Mouse (Mus musculus) left cerebral cortex, postnatal 10 days (tissue): Measurements from ENCODE around the gene Rpl22. TPM values are rescaled to one million over a fixed set of nuclear protein-coding genes. Genes with fewer than 3 reads are reported as not detected.
A peak's percentile ranks its signal among the peaks of the same experiment; 100 is the strongest.

Experiments
- DNase-seq, 2 experiments: peaks; one replicate each; pipeline ENCODE4 v3.0.0; 2021 to 2022; ENCODE audit warnings: low spot score in 2 of 2, mixed read lengths in 1 of 2; ENCODE audit errors: extremely low spot score in 1 of 2
- intact Hi-C: fragments of 180-260 bp; cut with DNase I; formaldehyde crosslinking; loops from one replicate; pipeline ENCODE4 v1.15.1; 2025
- total RNA-seq, 2 experiments: library from RNA; stranded (reverse); gene quantifications; 2 replicates each; pipeline ENCODE4 v1.2.3; 2021

Rpl22 gene
- total RNA-seq, 2 experiments from 2014 or later = 224 to 239 TPM

- intact Hi-C loops = no loop called here
- no peak for DNase-seq
Observed at GRCm38 (mm10) chr4:152324641-152325562, 640 bp upstream of the Rpl22 start.

- DNase-seq = no peak
- intact Hi-C loops = no loop called here
Observed at GRCm38 (mm10) chr4:152326543-152326942, 1.0 kb downstream of the Rpl22 start.

- intact Hi-C loops = no loop called here
- peak in 1 of 2 experiments; percentile 64 for DNase-seq
Observed at GRCm38 (mm10) chr4:152328691-152329090, 3.1 kb downstream of the Rpl22 start.

- DNase-seq = peak in 1 of 2 experiments; percentile 80
- intact Hi-C loops = loop anchor here (2.0 kb wide), 1 partner anchor 102 kb away; no protein-coding TSS in a partner anchor
Observed at GRCm38 (mm10) chr4:152332952-152333351, 7.4 kb downstream of the Rpl22 start.

GRCm38 (mm10) chr4:152333587-152333986 lies 8.0 kb downstream of the Rpl22 start:
- intact Hi-C loops = loop anchor here (2.0 kb wide), 1 partner anchor 101 kb away; no protein-coding TSS in a partner anchor
- DNase-seq = no peak

GRCm38 (mm10) chr4:152337772-152338171 lies 12.2 kb downstream of the Rpl22 start:
- no peak for DNase-seq
- intact Hi-C loops = no loop called here

- intact Hi-C loops = no loop called here
- peak; percentile 61 to 83 for DNase-seq
Observed at GRCm38 (mm10) chr4:152338419-152339292, 13.1 kb downstream of the Rpl22 start, which contains the start of gene Chd5. Gene Chd5, plus strand, starts transcription at chr4:152338651.

GRCm38 (mm10) chr4:152339293-152339790 lies 13.8 kb downstream of the Rpl22 start:
- intact Hi-C loops = no loop called here
- peak in 1 of 2 experiments; percentile 49 for DNase-seq

GRCm38 (mm10) chr4:152340584-152341284 lies 15.2 kb downstream of the Rpl22 start:
- DNase-seq = peak in 1 of 2 experiments; percentile 66
- intact Hi-C loops = loop anchor here (10.0 kb wide), 1 partner anchor 154 kb away; no protein-coding TSS in a partner anchor

GRCm38 (mm10) chr4:152343296-152343695 lies 17.8 kb downstream of the Rpl22 start:
- DNase-seq = no peak
- intact Hi-C loops = loop anchor here (10.0 kb wide), 1 partner anchor 152 kb away; no protein-coding TSS in a partner anchor

- no peak for DNase-seq
- intact Hi-C loops = loop anchor here (10.0 kb wide), 1 partner anchor 150 kb away; no protein-coding TSS in a partner anchor
Observed at GRCm38 (mm10) chr4:152344651-152345050, 19.1 kb downstream of the Rpl22 start.

- peak in 1 of 2 experiments; percentile 59 for DNase-seq
- intact Hi-C loops = loop anchor here (10.0 kb wide), 1 partner anchor 149 kb away; no protein-coding TSS in a partner anchor
Observed at GRCm38 (mm10) chr4:152345120-152345889, 19.8 kb downstream of the Rpl22 start.

GRCm38 (mm10) chr4:152349837-152350381 lies 24.4 kb downstream of the Rpl22 start:
- intact Hi-C loops = loop anchor here (10.0 kb wide), 1 partner anchor 145 kb away; no protein-coding TSS in a partner anchor
- peak; percentile 78 to 84 for DNase-seq

- intact Hi-C loops = no loop called here
- DNase-seq = no peak
Observed at GRCm38 (mm10) chr4:152350722-152351421, 25.3 kb downstream of the Rpl22 start.

GRCm38 (mm10) chr4:152351422-152352305 lies 26.1 kb downstream of the Rpl22 start:
- intact Hi-C loops = no loop called here
- DNase-seq = peak in 1 of 2 experiments; percentile 65
